Mouse (Mus musculus) adrenal gland, postnatal 4 days (tissue): ENCODE data around the gene Taar8c. TPM values are rescaled to one million over a fixed set of nuclear protein-coding genes. Genes with fewer than 3 reads are reported as not detected.
"Not testable (repeated sequence)": the region's sequence is repeated elsewhere in the genome, so short reads cannot be mapped to it uniquely, and the experiment has no call there.

Experiments
- DNase-seq, 2 experiments: peaks; one replicate each; pipeline ENCODE4 v3.0.0; 2021 to 2022; ENCODE audit warnings: low spot score in 2 of 2, mixed read lengths in 2 of 2
- long read RNA-seq, 2 experiments: library from polyadenylated mRNA; stranded (forward); transcript quantifications; one replicate each; pipeline ENCODE4 v2.0.0; 2021
- total RNA-seq, 2 experiments: library from RNA; stranded (reverse); gene quantifications; 2 replicates each; pipeline ENCODE4 v1.2.3; 2021

Gene Taar8c
- total RNA-seq: not detected
- long read RNA-seq, experiment 1: 0 reads
- long read RNA-seq, experiment 2: 0 reads

- DNase-seq: not testable (repeated sequence)
Measured at GRCm38 (mm10) chr10:24101812-24102211, at the start of gene Taar8c. Gene Taar8c, minus strand, starts transcription at chr10:24101912.

GRCm38 (mm10) chr10:24150086-24150485 is 48.4 kb upstream of the Taar8c start:
- DNase-seq: no peak

DNA sequence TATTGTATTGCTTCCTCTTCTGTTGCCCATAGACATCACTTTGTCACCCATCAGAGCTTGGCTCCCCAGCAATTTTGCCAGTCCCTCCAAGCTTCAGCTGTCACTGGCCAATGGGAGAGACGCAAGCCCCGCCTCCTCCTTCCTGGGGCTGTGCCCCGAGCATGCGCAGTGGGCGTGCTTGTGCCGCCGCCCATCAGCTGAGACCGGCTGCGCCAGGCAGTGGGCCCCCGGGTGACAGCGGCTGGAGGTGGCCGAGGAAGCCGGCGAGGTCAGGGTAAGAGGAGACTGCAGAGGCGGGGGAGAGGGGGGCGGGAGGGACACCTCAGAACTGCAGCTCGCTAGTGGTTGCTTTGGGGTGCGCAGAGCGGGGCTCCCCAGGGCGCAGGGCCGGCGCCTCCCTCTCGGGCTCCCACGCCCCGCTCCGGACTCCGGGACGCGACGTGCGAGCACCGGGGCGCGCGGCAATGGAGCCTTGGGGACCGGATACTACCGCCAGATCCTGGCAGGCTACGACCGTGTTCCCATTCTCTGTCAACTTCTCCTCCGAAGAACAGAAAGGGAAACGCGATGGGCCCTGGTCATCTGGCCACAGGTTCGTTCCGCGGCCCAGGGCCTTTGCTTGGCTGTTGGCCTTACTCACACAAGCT is 47.5 kb upstream of the Taar8c start, which contains the start of gene Stx7:
Stx7 (plus strand) TSS at position 168 of the 647 bp plus-strand sequence.
- peak; percentile 78 to 92 for DNase-seq

DNA sequence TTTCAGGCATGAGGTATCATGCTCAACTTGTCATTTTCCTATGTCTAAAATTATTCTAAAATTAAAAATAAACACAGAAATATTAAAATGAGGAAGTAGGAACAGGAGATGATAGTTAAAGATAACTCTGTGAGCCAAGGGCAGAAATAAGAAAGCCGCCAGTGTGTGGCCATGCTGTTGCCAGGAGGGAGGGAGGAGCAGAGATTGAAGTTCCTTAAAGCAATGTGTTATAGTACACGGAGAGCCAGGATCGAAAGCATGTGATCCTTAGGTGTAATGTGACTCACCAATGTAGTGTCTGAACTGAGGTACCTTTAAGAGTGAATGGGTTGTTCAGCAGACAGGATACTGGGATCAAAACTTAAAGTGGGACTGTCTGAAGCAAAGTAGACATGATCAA is 41.0 kb upstream of the Taar8c start:
- DNase-seq: no peak

GRCm38 (mm10) chr10:24138623-24139261 is 37.0 kb upstream of the Taar8c start:
- DNase-seq: no peak

DNA sequence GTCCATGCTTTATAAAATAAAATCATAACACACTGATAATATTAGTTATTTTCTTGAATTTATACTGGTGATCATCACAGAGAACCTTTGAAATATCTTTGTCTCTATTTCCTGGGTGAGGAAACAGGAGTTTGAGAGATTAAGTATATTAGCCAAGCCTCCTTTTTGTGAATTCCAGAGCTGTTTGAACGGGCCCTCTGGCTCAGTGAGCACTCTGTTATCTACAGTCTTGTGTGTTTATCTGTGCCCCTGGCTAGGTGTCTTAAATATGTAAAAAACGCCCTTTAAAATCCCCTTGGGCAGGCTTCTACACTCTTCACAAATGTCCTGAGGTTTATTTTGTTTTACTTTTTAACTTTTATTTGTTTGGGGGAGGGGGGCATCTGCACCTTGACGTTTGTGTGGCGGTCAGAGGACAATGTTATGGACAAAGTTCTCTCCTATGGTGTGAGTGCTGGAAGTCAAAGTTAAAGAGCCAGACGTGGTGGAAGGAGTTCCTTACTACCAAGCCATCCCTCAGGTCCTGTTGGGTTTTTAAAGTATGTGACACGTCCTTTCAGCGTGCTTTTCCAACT is 32.4 kb upstream of the Taar8c start:
- DNase-seq: no peak

- no peak for DNase-seq
Measured at GRCm38 (mm10) chr10:24133132-24133531, 31.4 kb upstream of the Taar8c start.

DNA sequence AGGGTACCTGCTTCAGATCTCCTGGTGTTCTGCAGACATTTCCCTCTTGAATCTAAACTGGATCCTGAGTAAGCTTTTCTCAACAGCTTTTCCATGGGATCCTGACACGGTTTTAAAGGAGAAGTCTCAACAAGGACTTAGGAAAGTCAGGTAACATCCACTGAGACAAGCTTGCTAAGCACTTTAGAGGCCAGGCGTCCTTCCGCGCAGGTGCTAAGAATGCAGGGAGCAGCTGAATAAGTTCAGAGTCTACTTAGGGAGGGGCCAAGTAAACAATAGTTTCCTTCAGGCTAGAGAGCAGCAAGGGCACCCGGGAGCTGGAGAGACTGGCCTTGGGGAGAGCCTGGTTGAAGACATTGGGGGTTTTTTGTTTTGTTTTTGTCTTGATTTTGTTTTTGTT is 30.6 kb upstream of the Taar8c start:
- no peak for DNase-seq

DNA sequence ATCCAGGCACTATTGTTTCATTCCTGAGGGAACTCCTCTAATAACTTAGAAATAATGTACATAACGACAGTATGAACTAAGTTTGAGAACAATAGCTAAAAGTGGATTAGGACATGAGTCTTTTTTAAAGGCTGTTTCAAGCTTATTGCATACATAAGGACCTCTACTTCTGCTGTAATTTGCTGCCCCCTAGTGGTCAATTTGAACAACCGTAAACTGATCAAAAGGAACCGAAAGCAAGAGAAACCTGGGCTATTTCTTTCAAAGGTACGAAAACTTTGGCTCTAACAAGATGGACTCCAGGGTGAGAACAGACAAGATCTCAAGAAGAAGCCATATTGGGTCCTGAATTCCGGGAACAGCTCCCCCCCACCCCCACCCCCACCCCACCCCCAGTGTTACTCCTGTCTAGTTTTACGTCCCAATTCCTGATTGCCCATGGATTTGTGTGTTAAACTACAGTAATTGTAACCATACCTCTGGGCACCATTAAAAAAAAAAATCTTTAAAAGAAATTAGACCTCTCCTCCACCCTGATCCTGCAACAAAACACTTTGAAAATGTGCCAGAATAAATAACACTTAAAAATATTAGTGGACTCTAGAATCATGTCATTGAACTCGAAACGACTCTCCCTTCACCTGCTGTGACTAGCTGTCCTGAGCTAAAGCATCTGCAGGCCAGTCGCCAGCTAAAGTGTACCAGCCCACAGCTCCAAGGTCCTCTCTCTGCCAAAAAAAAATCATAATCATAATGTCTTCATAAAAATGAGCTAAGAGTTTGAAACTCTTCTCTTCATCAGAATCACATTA is 29.9 kb upstream of the Taar8c start:
- peak in 1 of 2 experiments; percentile 24 for DNase-seq

- DNase-seq: peak in 1 of 2 experiments; percentile 28
Measured at GRCm38 (mm10) chr10:24111116-24111778, 9.5 kb upstream of the Taar8c start.

DNA sequence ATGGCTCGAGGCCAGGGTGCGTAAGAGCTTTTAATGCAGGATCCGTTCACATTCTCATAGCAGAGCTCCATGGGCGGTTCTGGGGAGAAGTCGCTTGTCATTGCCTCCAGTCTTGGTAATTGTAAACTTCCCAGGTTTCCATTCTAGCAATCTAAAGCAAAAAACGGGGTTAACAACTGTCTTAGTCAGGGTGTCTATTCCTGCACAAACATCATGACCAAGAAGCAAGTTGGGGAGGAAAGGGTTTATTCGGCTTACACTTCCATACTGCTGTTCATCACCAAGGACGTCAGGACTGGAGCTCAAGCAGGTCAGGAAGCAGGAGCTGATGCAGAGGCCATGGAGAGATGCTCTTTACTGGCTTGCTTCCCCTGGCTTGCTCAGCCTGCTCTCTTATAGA is 7.7 kb upstream of the Taar8c start, which contains the start of gene Taar9:
Taar9 (minus strand) TSS at position 101 of the 400 bp plus-strand sequence.
- DNase-seq: not testable (repeated sequence)

GRCm38 (mm10) chr10:24108236-24108635 is 6.5 kb upstream of the Taar8c start:
- no peak for DNase-seq

DNA sequence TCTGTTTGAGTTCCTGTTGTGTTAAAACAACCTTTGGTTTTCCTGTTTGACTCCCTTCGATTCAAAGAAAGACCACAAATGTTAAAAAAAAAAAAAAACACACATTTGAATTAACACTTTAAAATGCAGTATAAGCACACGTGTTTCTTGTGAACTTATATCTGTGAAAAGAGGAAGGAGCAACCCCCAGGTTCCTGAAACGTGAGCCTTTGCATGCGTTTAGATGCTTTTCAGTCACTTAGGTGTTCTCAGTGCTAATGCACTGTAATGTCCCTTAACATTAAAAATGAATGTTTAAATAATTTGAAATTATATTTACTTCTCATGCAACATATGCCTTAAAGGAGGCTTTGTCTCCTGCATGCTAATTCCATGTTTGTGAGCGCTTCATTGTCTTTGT is 6.0 kb upstream of the Taar8c start:
- DNase-seq: no peak

DNA sequence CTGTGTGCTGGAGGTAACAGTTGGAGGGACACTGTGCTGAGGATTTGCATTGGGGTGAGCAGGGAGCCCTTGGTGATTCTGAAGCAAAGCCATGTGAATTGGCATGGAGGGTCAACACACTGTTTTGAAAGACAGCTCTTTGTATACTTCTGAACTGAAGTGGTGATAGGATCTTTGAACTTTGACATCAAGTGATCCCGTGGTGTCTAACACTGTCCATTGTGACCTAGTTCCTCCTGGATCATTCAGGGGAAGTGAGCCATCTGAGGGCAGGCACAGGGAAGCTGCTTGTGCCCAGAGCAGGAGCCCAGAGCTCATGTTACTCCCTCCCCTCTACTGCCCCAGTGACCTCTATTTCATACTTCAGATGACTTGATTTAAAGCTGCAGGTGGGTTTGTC is 1.6 kb upstream of the Taar8c start:
- DNase-seq: not testable (repeated sequence)

DNA sequence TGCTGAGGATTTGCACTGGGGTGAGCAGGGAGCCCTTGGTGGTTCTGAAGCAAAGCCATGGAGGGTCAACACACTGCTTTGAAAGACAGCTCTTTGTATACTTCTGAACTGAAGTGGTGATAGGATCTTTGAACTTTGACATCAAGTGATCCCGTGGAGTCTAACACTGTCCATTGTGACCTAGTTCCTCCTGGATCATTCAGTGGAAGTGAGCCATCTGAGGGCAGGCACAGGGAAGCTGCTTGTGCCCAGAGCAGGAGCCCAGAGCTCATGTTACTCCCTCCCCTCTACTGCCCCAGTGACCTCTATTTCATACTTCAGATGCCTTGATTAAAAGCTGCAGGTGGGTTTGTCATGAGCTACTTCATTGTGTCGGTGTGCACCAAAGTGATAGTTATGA is 4.7 kb downstream of the Taar8c start:
- DNase-seq: not testable (repeated sequence)

DNA sequence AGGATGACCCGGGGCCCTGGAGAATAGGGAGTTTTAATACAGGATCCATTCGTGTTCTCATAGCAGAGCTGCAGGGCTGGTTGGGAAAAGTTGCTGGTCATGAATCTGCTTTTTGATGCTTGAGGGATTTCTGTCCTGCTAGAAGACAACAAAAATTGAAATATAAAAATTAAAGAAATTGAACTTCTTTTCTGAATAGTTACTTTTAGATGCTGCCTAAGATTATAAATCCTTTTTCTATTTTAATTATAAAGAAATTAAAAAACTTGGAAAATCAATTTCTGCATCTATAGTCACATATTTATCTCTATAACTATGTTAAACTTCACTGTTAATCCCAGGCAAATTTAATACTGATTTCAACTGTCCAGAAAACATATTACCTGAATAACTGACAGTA is 9.5 kb downstream of the Taar8c start, which contains the start of gene Taar8b:
Taar8b (minus strand) TSS at position 101 of the 400 bp plus-strand sequence.
- DNase-seq: no peak

- no peak for DNase-seq
Measured at GRCm38 (mm10) chr10:24087168-24087567, 14.5 kb downstream of the Taar8c start.

GRCm38 (mm10) chr10:24086555-24086954 is 15.2 kb downstream of the Taar8c start:
- DNase-seq: no peak

DNA sequence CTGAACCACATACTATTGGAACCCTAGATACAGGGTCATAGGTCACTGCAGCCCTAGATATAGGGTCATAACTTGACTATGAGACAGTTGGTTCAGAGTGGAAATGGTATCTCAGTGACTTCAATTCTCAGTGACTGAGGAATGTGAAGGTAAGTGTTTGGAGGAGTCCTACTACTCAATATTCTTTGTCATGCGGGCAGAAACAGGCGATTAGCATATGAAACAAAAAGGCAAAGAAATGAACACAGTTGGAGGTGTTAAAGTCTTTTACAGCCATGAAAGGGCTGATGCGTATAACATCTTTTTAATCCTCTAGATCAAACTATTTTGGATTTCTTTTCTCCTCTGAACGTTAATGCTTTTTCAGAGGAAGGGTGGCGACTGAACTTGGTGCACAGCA is 15.8 kb downstream of the Taar8c start:
- DNase-seq: no peak

- no peak for DNase-seq
Measured at GRCm38 (mm10) chr10:24080166-24080565, 21.5 kb downstream of the Taar8c start.

GRCm38 (mm10) chr10:24076200-24076599 is 25.5 kb downstream of the Taar8c start, which contains the start of gene Taar8a:
Gene Taar8a, plus strand, starts transcription at chr10:24076500.
- DNase-seq: not testable (repeated sequence)
